Mouse (Mus musculus) right cerebral cortex, adult 2 months (tissue): ENCODE measurements at regions not wholly inside any gene's neighbourhood (a gene's known extent, or its start where the extent isn't known, plus 50 kb on each side); places are given as distances from the start of the nearest gene placed in this dataset.
"Not testable (repeated sequence)": the region's sequence is repeated elsewhere in the genome, so short reads cannot be mapped to it uniquely, and the experiment has no call there.

ENCODE experiments used
- DNase-seq, 2 experiments: peaks; one replicate each; pipeline ENCODE4 v3.0.0; 2021 to 2022; ENCODE audit warnings: low spot score in 2 of 2

DNA sequence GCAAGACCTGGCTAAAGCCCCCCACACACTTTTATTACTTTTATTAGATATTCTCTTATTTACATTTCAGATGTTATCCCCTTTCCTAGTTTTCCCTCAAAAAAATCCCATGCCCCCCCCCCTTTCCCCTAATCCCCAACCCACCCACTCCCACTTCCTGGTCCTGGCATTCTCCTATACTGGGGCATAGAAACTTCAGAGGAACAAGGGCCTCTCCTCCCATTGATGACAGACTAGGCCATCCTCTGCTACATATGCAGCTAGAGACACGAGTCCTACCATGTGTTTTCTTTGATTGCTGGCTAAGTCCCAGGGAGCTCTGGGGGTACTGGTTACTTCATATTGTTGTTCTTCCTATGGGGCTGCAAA is 116.8 kb downstream of the Rfpl4b start:
- DNase-seq: not testable (repeated sequence)

DNA sequence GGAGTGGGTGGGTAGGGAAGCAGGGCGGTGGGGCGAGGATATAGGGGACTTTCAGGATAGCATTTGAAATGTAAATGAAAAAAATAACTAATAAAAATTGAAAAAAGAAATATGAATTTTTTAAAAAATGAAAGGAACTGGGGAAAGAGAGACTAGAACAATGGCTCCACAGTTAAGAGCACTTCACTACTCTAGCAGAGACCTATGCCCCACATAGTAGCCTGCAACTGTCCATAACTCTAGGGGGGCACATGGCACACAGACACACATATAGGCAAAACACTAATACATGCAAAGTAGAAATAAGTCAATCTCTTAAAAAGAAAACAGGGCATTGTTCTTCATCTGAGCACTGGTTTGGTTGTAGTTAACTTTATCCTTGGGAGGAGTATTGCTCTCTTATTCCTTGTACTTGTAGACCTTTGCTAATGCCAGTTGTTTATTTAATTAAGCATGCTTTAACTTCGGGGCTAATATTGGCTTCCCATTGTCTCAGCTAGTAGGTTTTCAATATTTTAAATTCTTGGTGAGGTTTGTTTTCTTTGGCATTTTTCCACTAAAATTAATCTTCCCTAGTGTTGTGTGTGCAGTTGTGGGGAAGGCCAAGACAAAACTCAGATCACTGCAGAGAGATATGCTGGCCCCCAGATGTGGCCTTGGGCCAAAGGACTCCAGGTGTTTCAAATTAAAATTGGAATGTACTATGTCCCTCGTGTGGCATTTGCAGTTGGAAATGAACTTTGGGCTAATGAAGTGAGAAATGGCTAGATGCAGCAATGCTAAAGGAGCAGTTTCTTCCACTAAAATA is 117.4 kb downstream of the Rfpl4b start:
- DNase-seq: no peak

DNA sequence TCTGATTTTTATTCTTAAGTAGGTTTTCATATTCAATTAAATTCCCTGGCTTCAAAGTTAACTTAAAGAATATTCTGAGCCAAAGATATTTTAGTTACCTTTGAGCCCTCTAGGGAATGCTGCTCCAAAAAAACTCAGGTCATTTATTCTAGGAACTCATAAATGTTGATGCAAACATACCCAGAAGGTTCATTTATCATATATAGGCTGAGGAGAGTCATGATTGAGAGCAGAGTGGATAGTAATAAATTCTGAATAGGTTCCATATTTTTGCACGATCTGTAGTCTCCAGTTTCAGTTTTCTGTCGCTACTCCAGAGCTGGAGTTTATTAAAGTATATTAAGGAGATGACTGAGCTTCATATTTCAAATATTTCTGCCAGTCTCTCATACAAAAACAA is 144.1 kb downstream of the Rfpl4b start:
- DNase-seq: no peak

DNA sequence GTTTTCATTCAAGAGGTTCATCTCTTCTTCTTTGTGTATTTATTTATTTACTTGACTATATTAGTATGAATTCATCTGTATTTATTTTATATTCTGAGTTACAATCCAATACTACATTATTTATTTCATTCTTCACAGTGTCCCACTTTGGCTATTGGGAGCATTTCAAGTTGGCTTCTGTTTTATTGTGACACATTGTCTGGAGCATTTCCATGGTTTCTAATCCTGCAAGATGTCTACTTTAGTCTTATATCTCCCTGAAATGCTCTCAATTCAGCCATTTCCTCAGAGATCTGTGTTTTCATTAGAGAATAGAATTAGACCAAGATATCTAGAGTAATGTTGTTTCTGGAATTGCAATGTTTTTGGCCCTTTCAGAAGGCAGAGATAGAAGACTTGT is 153.0 kb downstream of the Rfpl4b start:
- no peak for DNase-seq

DNA sequence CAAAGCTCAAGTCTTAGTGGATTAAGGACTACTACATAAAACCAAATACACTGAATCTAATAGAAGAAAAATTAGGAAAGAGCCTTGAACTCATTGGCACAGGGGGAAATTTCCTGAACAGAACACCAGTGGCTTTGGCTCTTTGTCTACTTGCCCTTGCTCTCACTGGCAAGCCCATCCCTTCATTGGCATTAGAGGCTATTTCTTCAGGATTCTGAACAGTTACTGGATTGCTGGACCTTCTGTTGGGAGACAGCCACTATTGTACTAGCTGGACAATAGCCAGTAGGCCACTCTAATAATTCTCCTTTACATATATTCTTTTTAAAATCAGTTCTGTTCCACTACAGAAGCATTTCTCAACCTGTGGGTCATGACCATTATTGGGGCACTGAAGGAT is 153.7 kb downstream of the Rfpl4b start:
- no peak for DNase-seq

DNA sequence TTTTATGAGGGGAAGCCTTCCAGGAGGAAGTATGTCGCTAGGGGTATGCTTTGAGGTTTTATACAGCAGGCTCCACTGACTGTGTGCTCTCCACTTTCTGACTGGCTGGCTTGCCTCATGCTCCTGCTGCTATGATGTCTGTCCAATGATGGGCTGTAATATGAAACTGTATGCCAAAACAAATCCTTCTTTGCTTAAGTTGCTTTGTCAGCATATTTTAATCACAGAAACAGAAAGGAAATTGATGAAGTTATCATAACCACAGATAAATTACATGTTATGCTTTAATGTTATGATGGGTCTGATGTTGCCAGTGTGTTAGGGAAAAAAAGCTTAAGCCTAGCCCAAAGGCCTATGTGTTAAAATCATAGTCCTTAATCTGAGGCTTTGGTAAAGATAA is 185.9 kb downstream of the Rfpl4b start:
- no peak for DNase-seq

DNA sequence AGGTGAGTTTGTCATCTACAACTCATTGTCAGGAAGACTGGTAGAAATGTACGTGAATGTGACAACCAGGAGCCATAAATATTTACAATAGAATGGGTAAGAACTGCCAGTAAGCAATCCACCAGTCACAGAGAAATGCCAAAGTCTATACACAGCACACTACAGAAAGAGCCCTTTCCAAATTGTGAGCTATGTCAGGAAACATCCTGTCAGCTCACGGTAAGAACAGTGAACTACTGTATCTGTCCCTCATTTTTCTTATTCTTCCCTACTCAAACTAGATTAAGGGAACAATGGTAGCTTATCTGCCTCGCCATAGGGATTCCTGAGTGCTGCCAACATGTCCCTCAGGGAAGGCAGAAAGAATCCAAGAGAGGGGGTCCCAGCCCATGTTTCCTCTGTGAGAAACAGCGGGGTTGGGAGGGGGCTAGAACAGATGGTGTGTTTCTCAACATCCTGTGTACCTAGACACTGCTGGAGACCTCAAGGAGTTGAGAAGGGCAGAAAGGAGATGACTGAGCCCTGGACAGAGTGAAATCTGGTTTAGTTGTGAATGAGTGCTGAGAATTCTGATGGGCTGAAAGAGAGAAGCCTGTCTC is 191.6 kb downstream of the Rfpl4b start:
- DNase-seq: no peak

DNA sequence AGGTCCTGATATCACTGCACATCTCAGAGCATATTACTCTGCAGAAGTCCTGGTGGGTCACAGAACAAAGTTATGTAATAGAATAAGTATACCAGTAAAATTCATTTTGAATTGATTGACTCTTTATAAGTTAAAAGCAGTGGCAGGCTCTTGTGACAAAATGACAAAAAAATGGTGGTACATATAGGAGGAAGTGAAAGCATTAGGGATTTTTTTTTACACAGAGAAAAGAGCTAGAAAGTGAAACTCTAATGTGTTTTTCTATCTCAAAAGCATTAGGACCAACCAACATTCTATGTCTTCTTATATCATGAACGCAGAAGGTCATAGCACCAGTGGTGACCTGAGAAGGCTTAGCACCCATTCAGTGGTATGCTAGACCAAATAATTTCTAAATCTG is 198.2 kb downstream of the Rfpl4b start:
- no peak for DNase-seq

DNA sequence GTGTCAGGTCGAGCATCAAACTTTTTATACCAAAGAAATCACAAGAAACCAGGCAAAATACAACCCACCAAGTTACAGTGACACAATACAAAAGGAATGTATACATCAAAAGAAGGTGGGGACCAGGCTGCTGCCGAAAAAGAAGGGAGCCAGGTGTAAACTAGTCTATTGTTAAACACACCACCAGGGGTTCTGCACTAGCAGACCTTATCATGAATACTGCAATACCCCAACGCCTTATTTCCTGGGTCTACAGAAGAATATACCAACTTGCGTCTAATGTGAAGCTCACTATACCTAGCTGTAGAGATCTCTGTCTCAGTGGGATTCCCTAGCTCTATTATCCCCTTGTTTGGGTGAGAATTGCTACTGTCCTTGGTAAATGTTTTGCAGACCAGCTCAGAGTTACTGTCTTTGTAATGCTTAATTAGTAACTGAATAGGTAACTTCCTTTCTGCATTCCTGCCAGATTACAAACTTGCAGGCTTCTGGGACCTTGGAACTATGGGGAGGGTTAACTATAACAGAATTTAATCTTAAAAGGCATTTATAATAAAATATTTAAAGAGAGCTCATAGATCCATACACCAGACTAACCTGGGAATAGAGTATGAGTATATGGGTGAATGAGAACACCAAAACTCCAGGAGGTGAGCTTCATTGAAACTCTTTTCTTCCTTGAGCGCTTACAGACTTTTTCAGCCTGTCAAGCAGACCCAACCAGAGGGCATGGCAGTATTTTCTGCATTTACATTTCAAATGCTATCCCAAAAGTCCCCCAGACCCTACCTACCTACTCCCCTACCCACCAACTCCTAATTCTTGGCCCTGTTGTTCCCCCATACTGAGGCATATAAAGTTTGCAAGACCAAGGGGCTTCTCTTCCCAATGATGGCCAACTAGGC is 211.7 kb downstream of the Rfpl4b start:
- no peak for DNase-seq

DNA sequence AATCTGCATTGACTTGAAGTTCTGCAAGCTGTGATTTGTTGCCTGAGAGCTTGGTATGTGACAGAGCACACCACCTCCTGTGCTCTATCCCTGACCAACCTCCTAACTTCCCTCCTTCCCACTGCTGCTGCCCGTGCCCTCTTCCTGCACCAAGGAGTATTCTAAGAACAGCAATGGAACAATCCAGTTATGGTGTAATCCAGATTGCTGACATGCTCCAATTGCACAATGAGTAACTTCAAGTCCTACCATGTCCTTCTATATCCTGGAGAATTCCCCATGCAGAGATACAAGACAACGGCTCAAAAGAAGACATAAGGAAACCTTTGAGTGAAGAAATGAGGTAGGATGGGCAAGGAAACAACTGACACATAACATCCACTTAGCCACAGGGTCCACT is 235.5 kb downstream of the Rfpl4b start:
- DNase-seq: no peak

DNA sequence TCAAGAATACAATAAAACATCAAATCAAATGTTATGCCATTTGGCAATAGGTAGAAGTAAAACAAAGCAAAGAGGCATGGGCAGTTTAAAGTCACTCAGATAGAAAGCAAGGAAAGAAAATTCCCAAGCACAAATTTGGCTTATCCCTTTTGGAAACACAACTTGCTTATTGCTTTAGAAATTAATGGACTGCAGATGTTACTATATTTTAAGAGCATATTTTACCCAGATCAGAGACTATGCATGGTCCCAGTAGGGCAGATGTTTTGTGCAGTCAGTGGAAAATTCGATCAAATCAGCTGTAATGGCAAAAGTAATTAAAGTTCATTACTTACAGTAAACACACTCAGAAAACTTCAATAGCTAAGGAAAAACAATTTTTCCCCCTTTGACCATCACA is 245.9 kb downstream of the Rfpl4b start:
- DNase-seq: no peak

DNA sequence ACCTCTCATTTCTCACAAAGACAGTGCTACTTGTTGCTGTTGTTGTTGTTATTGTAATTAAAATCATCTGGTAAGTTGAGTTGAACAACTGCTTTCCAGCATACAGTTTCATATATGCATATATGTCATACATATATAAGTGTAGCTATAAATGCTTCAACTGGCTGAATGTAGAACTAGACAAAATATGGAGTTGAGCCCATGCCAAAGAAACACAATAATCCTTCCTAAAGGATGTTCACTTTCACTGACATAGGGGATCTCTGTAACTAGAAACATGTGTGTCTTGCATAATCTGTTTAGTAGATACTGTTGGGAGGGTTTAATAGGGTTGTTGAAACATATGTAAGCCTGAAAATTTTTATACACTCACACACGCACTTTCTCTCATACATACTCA is 247.9 kb downstream of the Rfpl4b start:
- no peak for DNase-seq

DNA sequence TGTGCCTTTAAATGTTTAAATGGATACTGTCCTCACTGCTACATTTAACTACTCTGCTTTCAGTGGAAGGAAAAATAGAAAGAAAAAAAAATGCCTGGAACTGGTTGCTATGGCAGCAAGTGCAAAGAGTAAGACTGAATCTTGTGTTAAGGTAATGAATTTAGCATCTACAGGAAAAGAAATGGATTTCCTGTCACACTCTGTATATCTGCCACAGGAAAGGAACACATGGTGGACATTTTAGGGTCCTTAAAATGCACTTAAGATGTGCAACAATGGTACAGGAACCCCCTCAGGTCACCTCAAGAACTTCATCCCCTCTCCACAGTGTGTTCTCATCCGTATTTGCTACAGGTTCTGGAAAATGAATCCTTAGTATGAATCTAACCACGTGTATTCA is 248.4 kb downstream of the Rfpl4b start:
- peak; percentile 8 to 24 for DNase-seq

DNA sequence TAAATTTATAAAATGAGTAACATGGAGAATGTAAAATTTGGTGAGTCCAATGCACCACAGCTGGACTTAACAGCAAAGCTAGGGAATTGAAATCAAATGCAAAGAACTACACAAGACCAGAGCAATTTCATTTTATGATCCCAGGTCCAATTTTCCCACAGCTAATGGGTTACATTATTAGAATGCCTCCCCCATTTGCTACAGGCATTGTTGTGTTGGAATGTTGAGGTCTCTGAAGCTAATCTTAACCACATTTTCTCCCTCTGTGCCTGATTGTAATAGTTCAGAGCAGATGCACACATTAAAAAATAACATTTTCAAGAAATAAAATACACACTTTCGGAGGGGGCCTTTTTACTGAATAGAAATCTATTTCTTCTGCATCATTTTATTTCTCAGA is 254.3 kb downstream of the Rfpl4b start:
- DNase-seq: no peak

DNA sequence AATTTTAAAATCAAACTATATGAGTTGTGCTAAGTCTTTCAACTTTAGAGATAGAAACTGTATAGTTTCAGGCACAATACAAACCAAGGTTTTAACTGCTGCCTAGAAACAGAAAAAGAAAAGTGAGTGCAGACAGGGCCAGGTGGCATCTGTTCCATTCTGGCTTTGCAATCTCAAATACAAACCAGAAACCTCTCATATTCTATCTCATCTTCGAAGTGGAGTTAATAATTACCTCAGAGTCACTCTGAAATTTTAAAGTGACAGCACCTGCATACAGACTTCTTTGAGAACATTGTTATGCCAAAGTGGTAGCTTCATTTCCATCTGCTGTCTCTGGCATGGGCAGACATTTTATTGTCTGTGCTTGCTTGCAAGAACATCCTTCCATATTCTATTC is 255.2 kb downstream of the Rfpl4b start:
- DNase-seq: no peak

DNA sequence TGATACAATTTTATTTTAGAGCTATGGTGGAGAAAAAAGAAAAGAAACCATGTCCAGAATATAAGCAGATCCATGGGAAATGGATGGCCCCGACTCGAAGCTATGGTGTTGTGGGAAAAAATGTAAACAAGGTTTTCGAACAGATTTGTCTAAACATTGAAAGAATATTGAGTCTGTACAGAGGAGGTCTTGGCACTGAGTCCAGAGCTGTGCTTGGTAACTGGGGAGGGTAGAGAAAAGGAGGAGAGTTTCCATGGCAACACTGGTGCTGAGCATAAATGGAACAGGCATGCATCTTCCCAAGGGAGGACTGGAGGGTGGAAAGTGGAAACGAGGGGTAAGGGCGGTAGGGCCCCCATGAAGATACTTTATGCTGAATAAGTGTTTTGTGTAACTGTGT is 266.5 kb downstream of the Rfpl4b start:
- DNase-seq: peak; percentile 48 to 51

DNA sequence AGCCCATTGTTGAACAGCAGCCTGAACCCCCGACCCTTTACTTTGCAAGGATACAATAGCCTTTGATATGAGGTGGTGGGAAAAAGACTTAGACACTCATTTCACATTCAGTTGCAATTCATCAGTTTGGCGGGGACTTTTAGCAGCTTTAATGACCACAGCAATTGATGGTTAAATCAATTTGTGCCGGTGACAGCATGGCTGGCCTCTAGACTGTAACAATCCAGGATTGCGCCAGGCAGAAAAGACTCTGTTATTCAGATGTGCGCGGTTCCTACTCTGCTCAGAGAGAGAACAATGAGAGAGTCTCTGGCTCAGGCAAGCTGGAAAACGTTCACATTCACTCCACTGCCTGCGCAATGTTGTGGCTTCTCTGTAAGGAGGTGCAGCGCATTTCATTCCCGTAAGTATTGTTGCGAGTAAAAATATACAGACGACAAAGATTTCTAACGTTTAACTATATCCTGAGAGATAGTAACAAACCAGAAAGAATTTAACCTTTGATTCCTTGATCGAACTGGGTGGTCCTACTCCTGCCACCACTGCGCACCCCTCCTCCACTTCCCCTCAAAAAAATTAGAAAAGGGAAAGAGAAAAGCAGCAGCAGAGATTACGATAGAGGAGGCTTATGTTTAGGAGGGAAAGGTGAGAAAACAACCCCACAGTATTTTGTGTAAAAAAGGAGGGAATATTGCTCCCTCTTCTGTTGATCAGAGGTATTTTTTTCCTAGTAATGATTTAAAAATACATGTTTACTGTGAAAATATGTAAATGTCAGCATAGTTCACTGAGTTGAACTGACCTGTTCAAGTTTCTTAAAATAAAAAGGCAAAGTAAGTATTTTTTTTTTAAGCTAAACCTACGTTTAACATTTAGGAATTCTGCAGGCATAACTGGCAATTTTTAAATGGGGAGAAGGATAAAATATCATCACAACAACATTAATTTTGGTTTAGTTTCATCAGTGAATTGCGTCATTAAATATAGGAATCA is 267.6 kb downstream of the Rfpl4b start:
- peak; percentile 47 to 54 for DNase-seq

DNA sequence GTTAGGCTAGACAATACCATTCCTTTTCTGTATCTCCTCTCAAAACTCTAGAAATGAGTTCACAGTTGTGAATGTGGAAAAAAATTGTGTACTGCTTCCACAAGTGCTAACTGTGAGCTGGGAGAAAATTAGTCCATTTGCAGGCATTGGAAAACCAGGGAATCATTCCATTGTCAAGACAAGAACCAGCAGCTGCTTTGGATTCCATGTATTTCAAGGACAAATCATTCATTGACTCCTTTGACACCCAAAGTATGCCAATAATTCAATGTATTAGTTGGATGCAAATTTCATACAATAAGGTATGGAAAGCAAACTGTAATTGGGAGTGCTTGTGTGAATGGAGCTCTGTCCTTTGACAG is 268.3 kb downstream of the Rfpl4b start:
- DNase-seq: no peak

DNA sequence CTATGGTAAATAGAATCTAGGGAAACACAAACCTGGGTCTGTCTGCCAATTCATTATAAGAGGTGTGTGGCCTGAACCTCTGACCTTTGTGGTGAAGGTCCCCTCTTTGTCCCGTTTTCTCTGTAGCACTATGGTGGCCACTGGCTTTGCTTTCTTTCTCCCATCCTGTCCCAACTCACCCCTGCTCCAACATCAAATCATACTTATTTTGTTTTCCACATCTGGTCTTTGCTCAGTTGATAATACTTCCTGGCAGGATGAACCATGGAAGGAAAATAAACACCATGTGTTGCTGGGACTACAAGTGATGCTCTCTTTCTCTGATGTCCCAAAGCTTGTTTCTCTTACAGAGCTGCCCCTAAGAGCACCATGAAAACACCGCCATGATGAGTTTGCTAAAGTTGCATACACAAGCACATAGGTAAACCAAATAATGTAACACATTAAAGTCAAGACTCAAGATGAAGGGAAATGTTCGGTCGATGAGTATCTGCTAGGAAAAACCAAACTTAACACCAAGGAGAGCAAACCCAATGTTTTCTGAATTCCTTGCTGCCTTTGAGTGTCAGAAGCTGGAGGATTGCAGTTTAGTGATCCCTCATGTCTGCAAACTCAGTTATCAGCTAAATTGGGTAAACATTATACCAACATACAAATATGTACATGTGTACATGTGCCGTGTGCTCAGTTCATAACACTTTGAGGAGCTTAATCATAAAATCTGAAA is 269.1 kb downstream of the Rfpl4b start:
- DNase-seq: no peak

DNA sequence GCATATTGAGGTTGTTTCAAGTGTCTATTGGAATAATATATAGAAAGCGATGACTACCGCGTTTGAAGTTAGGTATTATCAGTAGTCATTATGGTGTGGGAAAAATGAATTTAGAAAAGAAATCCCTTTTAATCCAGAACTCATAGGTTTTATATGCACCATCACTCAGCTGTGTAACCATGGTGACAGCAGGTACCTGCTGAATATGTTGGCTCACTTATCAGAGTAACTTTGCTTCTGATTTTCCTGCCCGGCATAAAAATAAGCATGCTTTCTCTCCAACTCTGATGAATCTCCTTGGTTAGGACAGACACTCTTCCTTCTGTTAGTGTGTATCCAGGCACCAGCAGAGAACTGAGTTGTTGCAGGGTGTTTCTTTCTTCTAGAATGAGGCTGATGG is 281.5 kb downstream of the Rfpl4b start:
- DNase-seq: no peak

DNA sequence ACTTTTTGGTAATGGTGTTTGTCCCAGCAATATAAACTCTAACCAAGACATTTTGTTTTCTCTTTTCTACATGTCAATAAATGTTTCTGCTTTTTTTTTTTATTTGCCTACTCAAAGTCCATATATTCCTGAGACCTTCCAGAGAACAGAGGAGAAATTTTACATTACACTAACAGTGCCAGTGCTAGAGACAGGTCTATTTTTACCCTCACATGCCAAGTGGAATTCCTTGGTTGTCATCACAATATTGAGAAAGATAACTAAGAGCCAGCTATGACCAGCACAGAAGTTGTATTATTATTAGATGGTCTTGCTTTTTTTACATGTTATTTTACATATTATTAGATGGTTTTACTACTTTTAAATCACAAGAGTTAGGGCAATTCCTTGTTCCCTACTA is 282.8 kb downstream of the Rfpl4b start:
- DNase-seq: no peak
